Mouse (Mus musculus) ES-E14 (cell line): ENCODE measurements around the gene Smyd3.

ENCODE experiments used
- MAFK ChIP-seq: IDR thresholded peaks from 2 replicates; pipeline ENCODE4 v1.6.1; 2014; ENCODE audit warnings: mild to moderate bottlenecking, low read depth, low read length, inconsistent platforms; ENCODE audit not compliant: insufficient read depth
- ZC3H11A ChIP-seq: IDR thresholded peaks from 2 replicates; pipeline ENCODE4 v1.6.1; 2012; ENCODE audit warnings: low read depth, mild to moderate bottlenecking, inconsistent platforms, low read length, borderline replicate concordance
- ZNF384 ChIP-seq: IDR thresholded peaks from 2 replicates; pipeline ENCODE4 v1.6.1; 2012; ENCODE audit warnings: low read depth, low read length, inconsistent platforms

DNA sequence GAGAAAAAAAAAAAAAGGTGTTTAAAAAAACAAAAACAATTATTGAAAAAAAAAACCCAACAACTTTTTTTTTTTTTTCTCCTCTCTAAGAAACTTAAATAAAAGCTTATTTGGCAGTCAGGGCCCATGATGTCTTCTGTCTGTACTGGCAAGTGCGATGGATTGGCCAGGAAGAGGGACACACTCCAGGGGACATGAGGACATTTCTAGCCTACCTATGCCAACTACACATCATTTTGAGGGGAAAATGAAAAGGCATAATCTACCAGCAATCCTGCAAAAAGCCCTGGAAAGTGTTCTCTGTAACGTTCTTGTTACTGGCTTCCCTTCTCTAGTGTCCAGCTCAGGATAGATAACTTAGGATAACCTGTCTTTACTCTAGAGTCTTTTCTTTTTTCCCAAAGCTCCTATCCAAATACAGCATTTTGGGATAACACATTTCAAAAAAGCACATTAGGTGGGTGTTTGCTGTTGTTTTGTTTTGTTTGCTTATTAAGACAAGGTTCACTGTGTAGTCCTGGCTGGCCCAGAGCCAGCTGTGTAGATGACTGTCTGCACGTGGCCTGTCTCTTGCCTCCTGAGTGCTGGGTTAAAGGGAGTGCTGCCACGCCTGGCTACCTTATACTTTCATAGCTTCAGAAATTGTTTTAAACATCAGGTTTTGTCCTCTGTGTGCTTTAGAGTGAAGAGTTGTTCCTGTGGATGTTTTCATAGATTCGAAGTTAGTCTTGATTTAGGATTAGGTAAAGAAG, 35.5 kb upstream of the Smyd3 start:
- TF ChIP-seq ZC3H11A, result no peak
- TF ChIP-seq ZNF384, result no peak
- no peak for TF ChIP-seq MAFK
